Mouse (Mus musculus) heart, embryonic 13.5 days (tissue): ENCODE data around the gene Ppp2r2c. TPM values are rescaled to one million over a fixed set of nuclear protein-coding genes. Genes with fewer than 3 reads are reported as not detected.

Experiments
- ATAC-seq: fragments of 200-750 bp; cut with Nextera tagmentation; 2 replicates; pipeline ENCODE4 v1.8.0; 2017; ENCODE audit warnings: moderate TSS enrichment; ENCODE audit not compliant: insufficient number of reproducible peaks, low FRiP score, low TSS enrichment; ENCODE audit errors: extremely low read depth
- H3K27ac ChIP-seq: fragments of 300-500 bp; sonication (generic); replicated peaks from 2 replicates; pipeline ENCODE4 v1.5.1; 2015; ENCODE audit warnings: moderate library complexity, mild to moderate bottlenecking, inconsistent platforms
- H3K27me3 ChIP-seq: fragments of 300-500 bp; sonication (generic); replicated peaks from 2 replicates; pipeline ENCODE4 v1.6.1; 2015; ENCODE audit warnings: mild to moderate bottlenecking, inconsistent platforms
- H3K36me3 ChIP-seq: fragments of 300-500 bp; sonication (generic); 2 replicates; pipeline ENCODE4 v1.6.1; 2015; ENCODE audit warnings: mild to moderate bottlenecking, inconsistent platforms
- H3K4me1 ChIP-seq: fragments of 300-500 bp; sonication (generic); 2 replicates; pipeline ENCODE4 v1.6.1; 2015; ENCODE audit warnings: inconsistent platforms
- H3K4me2 ChIP-seq: fragments of 300-500 bp; sonication (generic); 2 replicates; pipeline ENCODE4 v1.6.1; 2015; ENCODE audit warnings: inconsistent platforms, mild to moderate bottlenecking, moderate library complexity
- H3K4me3 ChIP-seq: fragments of 300-500 bp; sonication (generic); 2 replicates; pipeline ENCODE4 v1.5.1; 2015; ENCODE audit warnings: moderate library complexity, mild to moderate bottlenecking, inconsistent platforms
- H3K9ac ChIP-seq: fragments of 300-500 bp; sonication (generic); 2 replicates; pipeline ENCODE4 v1.6.1; 2015; ENCODE audit warnings: inconsistent platforms, mild to moderate bottlenecking, moderate library complexity
- H3K9me3 ChIP-seq: fragments of 300-500 bp; sonication (generic); 2 replicates; pipeline ENCODE4 v1.6.1; 2016; ENCODE audit warnings: inconsistent platforms
- WGBS: fragments of 180-500 bp; shearing (Covaris S2); methylation state at CpG from one replicate; pipeline ENCODE4 v1.1.7; 2015; ENCODE audit warnings: mixed read lengths; 5-methylcytosine and 5-hydroxymethylcytosine counted together
- polyA plus RNA-seq: library from polyadenylated mRNA; unstranded; fragments of >200 nt; fragmentation: Nextera tagmentation; extraction: Ambion mirVana; gene quantifications from 2 replicates; pipeline ENCODE4 v1.2.1, GENCODE M21; 2015

The Ppp2r2c gene
- polyA plus RNA-seq, 1 experiment from 2014 or later = 0.09 TPM

- Histone ChIP-seq H3K4me3 (no peak overlapping the region), H3K9me3 (no peaks in the 10 kb centered on the region), H3K27ac (no peak overlapping the region), H3K4me1 (no peaks in the 10 kb centered on the region), H3K9ac (no peak overlapping the region), H3K36me3 (no peaks in the 10 kb centered on the region), H3K27me3 (peaks cover 18% of the 10 kb centered on the region), H3K4me2 (no peak overlapping the region)
- 66% methylated on average over 4 of the region's 4 CpGs for WGBS
- no peak for ATAC-seq
Observed at GRCm38 (mm10) chr5:36917245-36917644, 48.9 kb downstream of the Ppp2r2c start.

DNA sequence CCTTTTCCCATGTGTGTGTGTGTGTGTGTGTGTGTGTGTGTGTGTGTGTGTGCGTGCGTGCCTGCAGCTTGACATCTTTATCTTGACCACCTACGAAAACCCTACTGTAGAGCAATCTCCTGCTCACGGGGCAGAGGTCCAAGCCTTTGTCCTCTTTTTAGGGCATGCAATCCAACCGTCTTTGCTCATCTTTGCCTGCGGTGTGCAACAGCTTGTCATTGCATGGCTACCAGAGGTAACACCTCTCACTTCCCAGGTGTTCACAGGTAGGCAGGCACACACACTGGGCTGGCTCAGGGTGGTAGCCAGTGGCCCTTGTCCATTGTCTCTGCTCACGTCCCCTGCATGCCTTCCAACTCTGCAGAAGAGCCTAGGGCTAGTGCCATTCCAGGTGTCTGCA, 49.7 kb downstream of the Ppp2r2c start:
- H3K4me3 ChIP-seq = no peak overlapping the region

DNA sequence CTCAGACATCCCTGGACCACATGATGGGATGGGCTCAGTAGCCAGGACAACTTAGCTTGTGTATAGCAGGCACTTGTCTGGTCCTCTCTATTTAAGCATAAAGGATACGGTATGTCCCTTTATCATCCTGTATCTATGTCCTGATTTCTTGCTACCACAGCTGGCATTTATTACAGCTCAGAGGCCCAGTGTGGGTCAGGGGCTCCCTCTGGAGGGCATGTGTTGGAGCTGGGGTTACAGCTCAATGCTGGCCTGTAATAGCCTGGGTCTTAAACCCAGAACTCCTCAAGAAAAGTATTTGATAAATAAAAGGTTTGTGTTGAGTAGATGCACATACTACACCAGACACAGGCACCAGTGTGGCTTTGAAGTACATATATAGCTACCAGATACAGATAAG, 51.8 kb downstream of the Ppp2r2c start:
- Histone ChIP-seq H3K4me3 (no peak overlapping the region), H3K4me1 (peaks cover 22% of the 10 kb centered on the region), H3K27ac (no peak overlapping the region), H3K9me3 (no peaks in the 10 kb centered on the region), H3K9ac (no peak overlapping the region), H3K27me3 (no peaks in the 10 kb centered on the region), H3K4me2 (no peak overlapping the region), H3K36me3 (no peaks in the 10 kb centered on the region)
- WGBS = 37% methylated on average over 1 of the region's 1 CpGs
- ATAC-seq = no peak

More for the DNA sequence above, 49.7 kb downstream of the Ppp2r2c start:
- Histone ChIP-seq H3K27me3 (peaks cover 11% of the 10 kb centered on the region), H3K36me3 (no peaks in the 10 kb centered on the region), H3K4me2 (no peak overlapping the region), H3K27ac (no peak overlapping the region), H3K9ac (no peak overlapping the region), H3K9me3 (no peaks in the 10 kb centered on the region), H3K4me1 (peaks cover 6% of the 10 kb centered on the region)
- WGBS = 67% methylated on average over 7 of the region's 7 CpGs
- no peak for ATAC-seq

GRCm38 (mm10) chr5:36921871-36922270, 53.6 kb downstream of the Ppp2r2c start:
- H3K4me1 ChIP-seq = peaks cover 22% of the 10 kb centered on the region
- no peak overlapping the region for H3K4me2 ChIP-seq
- no peaks in the 10 kb centered on the region for H3K36me3 ChIP-seq
- ATAC-seq = no peak
- 64% methylated on average over 1 of the region's 1 CpGs for WGBS
- no peaks in the 10 kb centered on the region for H3K27me3 ChIP-seq
- no peaks in the 10 kb centered on the region for H3K9me3 ChIP-seq
- no peak overlapping the region for H3K4me3 ChIP-seq
- no peak overlapping the region for H3K9ac ChIP-seq
- no peak overlapping the region for H3K27ac ChIP-seq

DNA sequence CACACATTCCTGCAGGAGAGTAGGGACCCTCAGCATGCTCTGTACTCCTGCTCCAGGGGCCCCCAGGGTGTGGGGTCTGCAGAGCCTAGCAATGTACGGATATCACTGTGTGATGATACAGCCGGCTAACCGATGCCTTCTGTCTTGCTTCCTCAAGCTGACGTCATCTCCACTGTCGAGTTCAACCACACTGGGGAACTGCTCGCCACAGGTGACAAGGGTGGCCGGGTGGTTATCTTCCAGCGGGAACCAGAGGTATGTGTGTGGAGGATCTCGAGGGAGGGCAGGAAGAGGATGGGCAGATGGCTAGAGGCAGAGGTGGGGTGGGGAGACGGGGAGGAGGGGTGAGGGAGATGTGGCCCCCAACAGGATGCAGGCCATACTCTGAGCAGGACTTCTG, 54.5 kb downstream of the Ppp2r2c start:
- Histone ChIP-seq H3K9ac (no peak overlapping the region), H3K4me1 (peaks cover 22% of the 10 kb centered on the region), H3K36me3 (no peaks in the 10 kb centered on the region), H3K27ac (no peak overlapping the region), H3K9me3 (no peaks in the 10 kb centered on the region), H3K4me3 (no peak overlapping the region), H3K4me2 (no peak overlapping the region), H3K27me3 (no peaks in the 10 kb centered on the region)
- ATAC-seq = no peak
- 44% methylated on average over 10 of the region's 10 CpGs for WGBS

DNA sequence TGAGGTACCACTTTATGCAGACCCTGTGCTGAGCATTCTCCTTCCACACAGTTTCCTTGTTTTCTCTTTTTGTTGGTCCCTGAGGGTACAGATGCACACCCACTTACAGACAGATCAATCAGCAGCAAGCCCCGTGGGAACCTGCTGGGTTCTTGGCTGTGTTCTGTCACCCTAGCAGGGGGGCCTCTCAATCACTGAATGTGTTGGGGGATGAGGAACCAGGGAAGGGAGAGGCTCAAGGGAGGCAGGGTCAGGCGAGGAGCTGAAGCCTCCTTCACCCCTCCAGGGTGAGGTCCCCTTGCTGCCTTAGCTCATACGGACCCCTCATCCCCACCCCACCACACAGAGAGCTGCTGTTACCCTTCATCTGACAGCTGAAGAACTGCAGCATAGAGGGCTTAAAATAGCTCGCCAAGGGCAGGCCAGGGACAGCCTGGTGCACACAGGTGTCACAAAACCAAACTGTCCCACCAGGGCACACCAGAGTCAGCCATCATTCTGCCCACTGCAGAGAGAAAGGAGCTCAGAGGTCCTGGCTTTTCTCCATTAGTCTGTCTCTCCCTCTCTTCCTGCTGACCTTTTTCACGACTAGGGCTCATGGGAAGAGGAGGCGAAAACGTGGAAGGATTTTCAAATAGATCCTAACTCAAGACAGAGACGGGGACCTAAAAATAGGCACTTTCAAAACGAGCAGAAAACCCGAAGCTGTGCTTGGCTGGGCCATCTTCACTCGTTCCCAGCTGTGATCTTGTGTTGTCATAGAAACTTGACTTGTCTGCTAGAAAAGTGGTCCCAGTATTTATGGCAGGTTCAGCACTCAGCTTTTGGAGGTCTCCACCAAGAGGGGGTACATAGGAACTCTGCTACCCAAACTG, 55.8 kb downstream of the Ppp2r2c start:
- H3K9me3 ChIP-seq = no peaks in the 10 kb centered on the region
- 13% methylated on average over 11 of the region's 11 CpGs for whole genome bisulfite sequencing
- H3K4me1 ChIP-seq = peaks cover 22% of the 10 kb centered on the region
- H3K4me3 ChIP-seq = no peak overlapping the region
- H3K36me3 ChIP-seq = no peaks in the 10 kb centered on the region
- H3K4me2 ChIP-seq = peak overlapping the region; percentile 23
- H3K9ac ChIP-seq = 0 out of 2 replicates have a peak overlapping the region, but pooled peaks have one; percentile 34
- H3K27ac ChIP-seq = peak overlapping the region; percentile 72
- no peaks in the 10 kb centered on the region for H3K27me3 ChIP-seq
- ATAC-seq = 0 out of 2 replicates have a peak, but pooled peaks have one; percentile 16

GRCm38 (mm10) chr5:36928701-36929100, 60.4 kb downstream of the Ppp2r2c start:
- ATAC-seq = no peak
- Histone ChIP-seq H3K9ac (no peak overlapping the region), H3K4me3 (no peak overlapping the region), H3K27me3 (no peaks in the 10 kb centered on the region), H3K27ac (no peak overlapping the region), H3K36me3 (no peaks in the 10 kb centered on the region), H3K4me2 (no peak overlapping the region), H3K4me1 (peaks cover 9% of the 10 kb centered on the region), H3K9me3 (no peaks in the 10 kb centered on the region)
- WGBS = 49% methylated on average over 4 of the region's 4 CpGs

- Histone ChIP-seq H3K9me3 (no peaks in the 10 kb centered on the region), H3K4me1 (peaks cover 2% of the 10 kb centered on the region), H3K27ac (no peak overlapping the region), H3K27me3 (no peaks in the 10 kb centered on the region), H3K36me3 (no peaks in the 10 kb centered on the region), H3K4me3 (no peak overlapping the region), H3K4me2 (no peak overlapping the region), H3K9ac (no peak overlapping the region)
- WGBS = 70% methylated on average over 3 of the region's 3 CpGs
- no peak for ATAC-seq
Observed at GRCm38 (mm10) chr5:36929376-36929775, 61.1 kb downstream of the Ppp2r2c start.

- ATAC-seq = no peak
- Histone ChIP-seq H3K36me3 (no peaks in the 10 kb centered on the region), H3K4me2 (no peak overlapping the region), H3K27me3 (no peaks in the 10 kb centered on the region), H3K4me3 (no peak overlapping the region), H3K4me1 (peaks cover 23% of the 10 kb centered on the region), H3K27ac (no peak overlapping the region), H3K9me3 (no peaks in the 10 kb centered on the region), H3K9ac (no peak overlapping the region)
- WGBS = 64% methylated on average over 7 of the region's 8 CpGs
Observed at GRCm38 (mm10) chr5:36933383-36933782, 65.1 kb downstream of the Ppp2r2c start.

- Histone ChIP-seq H3K4me1 (peaks cover 23% of the 10 kb centered on the region), H3K27me3 (no peaks in the 10 kb centered on the region), H3K27ac (peak overlapping the region; percentile 43), H3K4me3 (no peak overlapping the region), H3K36me3 (no peaks in the 10 kb centered on the region), H3K9me3 (no peaks in the 10 kb centered on the region), H3K9ac (no peak overlapping the region), H3K4me2 (0 out of 2 replicates have a peak overlapping the region, but pooled peaks have one; percentile 3)
- no peak for ATAC-seq
- WGBS = 43% methylated on average over 17 of the region's 17 CpGs
Observed at GRCm38 (mm10) chr5:36935486-36936473, 67.5 kb downstream of the Ppp2r2c start.

DNA sequence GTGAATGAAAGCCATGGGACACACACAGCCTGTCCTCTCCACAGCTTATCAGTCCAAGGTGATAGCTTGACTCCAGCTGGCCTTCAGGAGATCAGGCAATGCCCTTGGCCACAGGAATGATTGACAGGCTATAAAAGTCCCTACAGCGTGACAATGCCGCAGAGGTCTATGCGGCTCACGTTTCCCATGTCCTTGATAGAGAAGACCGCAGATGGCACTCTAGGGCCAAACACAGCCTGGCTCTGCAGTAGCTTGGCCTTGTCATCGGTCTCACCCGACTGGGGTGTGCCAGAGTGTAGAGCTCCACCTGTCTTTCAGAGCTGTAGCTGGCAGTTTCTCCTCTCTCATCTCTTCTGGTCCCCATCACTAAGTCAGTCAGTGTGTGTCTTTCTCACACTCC, 68.2 kb downstream of the Ppp2r2c start:
- peak overlapping the region; percentile 43 for H3K27ac ChIP-seq
- 46% methylated on average over 7 of the region's 7 CpGs for WGBS
- no peaks in the 10 kb centered on the region for H3K27me3 ChIP-seq
- no peak for ATAC-seq
- H3K4me3 ChIP-seq = no peak overlapping the region
- H3K4me2 ChIP-seq = no peak overlapping the region
- H3K9ac ChIP-seq = no peak overlapping the region
- no peaks in the 10 kb centered on the region for H3K9me3 ChIP-seq
- peaks cover 23% of the 10 kb centered on the region for H3K4me1 ChIP-seq
- no peaks in the 10 kb centered on the region for H3K36me3 ChIP-seq
